Mouse (Mus musculus): ENCODE data around the gene Sprtn. TPM values are rescaled to one million over a fixed set of nuclear protein-coding genes. Genes with fewer than 3 reads are reported as not detected.

Sprtn gene
- polyA plus RNA-seq, 1 experiment: 14.5 TPM

DNA sequence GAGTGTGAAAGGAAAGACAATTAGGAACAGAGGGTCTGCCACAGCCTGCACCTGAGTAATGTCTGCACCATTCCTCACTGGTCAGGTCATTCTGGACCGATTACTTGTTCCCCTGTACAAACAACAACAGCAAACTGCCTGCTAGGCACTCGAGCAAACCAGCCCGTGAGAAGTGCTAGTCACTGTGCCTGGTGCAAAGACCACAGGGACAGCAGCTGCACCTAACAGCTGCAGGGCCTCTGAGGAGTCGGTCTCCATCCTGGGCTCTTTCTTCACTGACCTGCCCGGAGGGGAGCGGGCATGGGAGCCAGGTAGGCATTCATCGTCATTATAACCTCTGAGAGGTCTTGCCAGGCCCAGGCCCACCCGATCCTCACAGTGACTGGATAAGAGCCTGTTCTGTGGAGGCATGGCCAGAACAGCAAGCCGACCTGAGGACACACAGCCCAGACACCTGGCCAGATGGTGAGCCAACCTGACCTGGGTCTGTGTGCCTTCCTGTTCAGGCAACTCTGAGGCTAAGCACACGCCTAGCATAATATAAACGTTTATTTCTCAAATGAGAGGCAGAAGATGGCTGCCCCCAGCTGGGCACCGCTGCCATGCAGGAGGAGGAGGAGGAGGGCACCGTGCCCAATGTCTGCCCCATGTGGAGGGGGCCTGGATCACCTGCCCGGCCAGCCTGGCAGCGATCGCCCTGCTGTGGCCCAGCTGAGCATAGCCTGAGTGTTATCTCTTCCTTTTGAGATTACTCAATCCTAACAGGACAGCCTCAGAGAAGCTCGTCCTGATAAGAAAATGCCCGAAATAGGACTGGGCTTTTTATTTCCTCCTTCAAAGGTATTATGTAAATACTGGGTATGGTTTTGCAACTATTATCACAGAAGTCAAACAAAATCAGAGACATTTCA lies 23.9 kb downstream of the Sprtn start:
- Histone ChIP-seq H3K4me1 (ENCODE audit: control insufficient read depth, insufficient read depth, low read length) (peaks cover 24% of the 10 kb centered on the region), H3K4me3 (ENCODE audit: insufficient read depth, low read length) (peak overlapping the region; percentile 44), H3K27ac (ENCODE audit: insufficient read depth, low read depth, low read length) (0 out of 2 replicates have a peak overlapping the region, but pooled peaks have one; percentile 30)
- TF ChIP-seq POLR2A (IDR thresholded peaks at IDR 0.05; ENCODE audit: borderline replicate concordance, low read depth, low read length): no peak
- no peak for TF ChIP-seq CTCF (IDR thresholded peaks at IDR 0.05; ENCODE audit: low read depth, low read length)

DNA sequence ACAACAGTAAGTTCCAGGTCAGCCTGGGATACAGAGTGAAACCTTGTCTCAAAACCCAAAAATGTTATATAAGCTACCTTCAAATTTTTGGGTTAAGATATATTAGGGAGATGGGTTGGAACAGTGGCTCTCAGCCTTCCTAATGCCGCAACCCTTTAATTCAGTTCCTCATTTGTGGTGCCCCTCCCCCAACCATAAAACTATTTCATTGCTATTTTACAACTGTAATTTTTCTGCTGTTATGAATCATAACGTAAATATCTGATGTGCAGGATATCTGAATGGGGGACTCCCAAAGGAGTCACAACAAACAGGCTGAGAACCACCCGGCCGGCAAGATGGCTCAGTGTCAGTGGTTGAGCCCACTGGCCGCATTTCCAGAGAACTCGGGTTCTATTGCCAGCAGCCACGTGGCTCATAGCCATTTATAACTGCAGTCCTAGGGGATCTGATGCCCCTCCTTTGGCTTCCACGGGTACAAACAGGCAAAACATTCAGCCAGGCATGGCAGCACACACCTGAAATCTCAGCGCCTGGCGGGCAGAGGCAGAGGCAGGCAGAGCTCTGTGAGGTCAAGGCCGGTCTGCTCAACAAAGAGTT lies 24.9 kb downstream of the Sprtn start:
- Histone ChIP-seq H3K27ac (ENCODE audit: insufficient read depth, low read depth, low read length) (peak overlapping the region; percentile 30; the same call in 1 of the 2 replicates), H3K4me3 (ENCODE audit: insufficient read depth, low read length) (peak overlapping the region; percentile 25; the same call in 1 of the 2 replicates), H3K4me1 (ENCODE audit: control insufficient read depth, insufficient read depth, low read length) (peaks cover 33% of the 10 kb centered on the region)
- TF ChIP-seq POLR2A (IDR thresholded peaks at IDR 0.05; ENCODE audit: borderline replicate concordance, low read depth, low read length) (no peak), CTCF (IDR thresholded peaks at IDR 0.05; ENCODE audit: low read depth, low read length) (no peak)

DNA sequence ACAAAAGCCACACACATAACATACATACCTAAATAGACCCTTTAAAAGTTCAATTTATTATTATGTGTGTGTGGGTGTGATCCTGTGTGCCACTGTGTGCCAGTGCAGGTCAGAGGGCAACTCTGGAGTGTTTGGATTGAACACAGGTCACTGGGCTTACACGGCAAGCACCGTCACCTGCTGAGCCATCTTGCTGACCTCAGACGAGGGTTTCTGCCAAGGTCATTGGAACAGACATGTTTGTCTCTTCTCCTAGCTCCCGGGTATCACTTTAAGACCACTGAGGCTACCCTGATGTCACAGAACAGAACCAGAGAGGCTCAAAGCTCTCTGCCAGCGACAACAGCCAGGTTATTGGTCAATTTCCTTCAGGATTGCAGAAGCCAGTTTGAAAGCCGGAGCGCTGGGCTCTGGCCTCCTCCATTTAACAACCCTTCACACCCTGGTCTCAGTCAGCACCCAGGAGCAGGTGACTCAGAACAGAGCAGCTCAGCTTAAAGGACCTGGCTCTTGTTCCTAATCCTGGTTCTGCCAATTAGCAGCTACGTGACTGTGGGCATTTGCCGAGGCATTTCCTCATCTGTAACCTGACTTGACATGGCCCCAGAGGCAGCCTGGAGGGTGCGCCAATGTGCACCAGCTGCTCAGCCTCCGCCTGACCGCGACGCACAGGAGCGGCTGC lies 26.4 kb downstream of the Sprtn start:
- H3K4me3 ChIP-seq (ENCODE audit: insufficient read depth, low read length): no peak overlapping the region
- H3K4me1 ChIP-seq (ENCODE audit: control insufficient read depth, insufficient read depth, low read length): peaks cover 33% of the 10 kb centered on the region
- H3K27ac ChIP-seq (ENCODE audit: insufficient read depth, low read depth, low read length): no peak overlapping the region
- no peak for TF ChIP-seq CTCF (IDR thresholded peaks at IDR 0.05; ENCODE audit: low read depth, low read length)
- no peak for TF ChIP-seq POLR2A (IDR thresholded peaks at IDR 0.05; ENCODE audit: borderline replicate concordance, low read depth, low read length)

DNA sequence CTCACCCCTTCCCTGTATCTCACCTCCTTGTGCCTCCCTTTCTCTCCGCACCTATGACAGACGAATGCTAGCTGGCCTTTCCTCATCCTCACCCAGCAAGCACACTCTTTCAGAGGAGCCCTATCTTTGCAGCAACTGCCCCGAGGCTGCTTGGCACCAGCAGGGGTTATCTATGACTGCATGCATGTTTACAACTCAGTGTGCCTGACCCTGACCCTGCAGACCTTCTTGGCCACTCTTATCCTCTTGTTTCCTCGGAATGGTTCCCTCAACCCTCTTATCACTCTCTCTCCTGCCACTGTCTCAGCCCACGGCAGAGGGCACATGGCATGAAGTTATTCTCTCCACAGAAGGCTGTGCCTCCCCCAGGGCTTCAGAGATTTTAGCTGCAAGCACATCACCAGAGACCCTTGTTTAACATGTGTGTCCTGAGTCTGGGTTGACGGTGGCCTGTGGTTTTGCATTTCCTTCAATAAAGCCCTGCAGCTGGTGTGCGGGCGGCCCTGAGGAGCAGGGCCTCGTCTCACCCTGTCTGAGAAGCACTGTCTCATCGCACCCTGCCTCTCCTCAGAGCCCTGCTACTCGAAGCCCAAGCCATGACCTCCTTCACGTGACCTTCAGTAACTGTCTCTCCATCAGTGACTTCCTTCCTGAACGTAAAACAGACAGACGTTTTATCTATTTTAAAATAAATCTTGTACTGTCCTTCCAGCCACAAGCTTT lies 28.0 kb downstream of the Sprtn start:
- H3K4me1 ChIP-seq (ENCODE audit: control insufficient read depth, insufficient read depth, low read length): peaks cover 27% of the 10 kb centered on the region
- no peak overlapping the region for H3K4me3 ChIP-seq (ENCODE audit: insufficient read depth, low read length)
- TF ChIP-seq POLR2A (IDR thresholded peaks at IDR 0.05; ENCODE audit: borderline replicate concordance, low read depth, low read length) (no peak), CTCF (IDR thresholded peaks at IDR 0.05; ENCODE audit: low read depth, low read length) (no peak)
- no peak overlapping the region for H3K27ac ChIP-seq (ENCODE audit: insufficient read depth, low read depth, low read length)

DNA sequence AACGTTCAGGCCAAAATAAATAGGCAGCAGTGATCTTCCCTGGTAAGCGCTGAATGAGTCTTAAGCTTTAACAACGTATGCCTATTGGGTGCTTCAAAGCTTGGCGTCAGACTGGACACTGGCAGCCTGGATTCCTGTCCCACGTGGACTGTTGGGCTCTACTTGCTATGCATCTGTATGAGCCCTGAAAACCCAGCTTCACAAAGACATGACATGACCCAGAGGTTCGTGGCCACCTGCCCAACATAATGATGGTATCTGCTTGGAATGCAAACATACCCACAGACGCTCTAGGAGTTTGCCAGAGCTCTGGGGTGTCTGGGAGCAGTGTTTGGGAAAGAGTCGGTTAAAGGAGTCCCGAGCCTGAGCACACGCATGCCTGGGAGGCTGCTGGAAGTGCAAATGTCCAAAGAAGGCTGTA lies 28.7 kb downstream of the Sprtn start:
- Histone ChIP-seq H3K4me3 (ENCODE audit: insufficient read depth, low read length) (no peak overlapping the region), H3K27ac (ENCODE audit: insufficient read depth, low read depth, low read length) (no peak overlapping the region), H3K4me1 (ENCODE audit: control insufficient read depth, insufficient read depth, low read length) (peaks cover 25% of the 10 kb centered on the region)
- TF ChIP-seq POLR2A (IDR thresholded peaks at IDR 0.05; ENCODE audit: borderline replicate concordance, low read depth, low read length): no peak
- TF ChIP-seq CTCF (IDR thresholded peaks at IDR 0.05; ENCODE audit: low read depth, low read length): no peak

DNA sequence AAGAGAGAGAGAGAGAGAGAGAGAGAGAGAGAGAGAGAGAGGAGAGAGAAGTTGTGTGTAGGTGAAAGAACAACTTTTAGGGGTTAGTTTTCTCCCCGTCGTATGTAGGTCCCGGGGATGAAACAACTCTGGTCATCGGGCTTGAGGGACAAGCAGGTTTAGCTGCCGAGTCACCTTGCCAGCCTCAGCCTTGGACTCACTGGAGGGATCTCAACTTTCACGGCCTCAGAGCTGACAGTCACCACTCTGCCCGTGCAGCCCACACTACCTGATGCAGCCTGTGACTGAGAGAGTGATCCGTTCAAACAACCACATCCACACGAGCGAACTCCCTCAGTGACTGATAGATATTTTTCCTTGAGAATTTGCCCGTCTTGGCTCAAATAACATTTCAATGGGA lies 31.3 kb downstream of the Sprtn start:
- no peak overlapping the region for H3K4me3 ChIP-seq (ENCODE audit: insufficient read depth, low read length)
- H3K27ac ChIP-seq (ENCODE audit: insufficient read depth, low read depth, low read length): no peak overlapping the region
- TF ChIP-seq POLR2A (IDR thresholded peaks at IDR 0.05; ENCODE audit: borderline replicate concordance, low read depth, low read length) (no peak), CTCF (IDR thresholded peaks at IDR 0.05; ENCODE audit: low read depth, low read length) (no peak)
- peaks cover 20% of the 10 kb centered on the region for H3K4me1 ChIP-seq (ENCODE audit: control insufficient read depth, insufficient read depth, low read length)

DNA sequence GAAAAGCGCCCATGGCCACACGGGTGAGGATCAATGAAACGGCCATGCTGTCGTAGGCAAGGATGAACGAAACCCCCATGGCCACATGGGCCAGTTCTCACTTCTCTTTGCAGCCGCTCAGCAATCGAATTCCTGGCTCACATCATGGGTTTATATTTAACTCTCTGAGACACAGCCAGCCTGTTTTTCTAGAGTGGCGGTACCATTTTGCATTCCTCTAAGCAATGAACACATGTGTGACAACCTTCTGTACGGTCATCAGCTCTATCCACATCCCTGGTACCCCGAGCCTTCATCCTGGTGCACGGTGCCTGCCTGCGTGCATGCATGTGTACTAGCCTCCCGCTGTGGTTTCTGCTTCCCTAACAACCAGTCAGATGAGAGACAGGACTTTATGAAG lies 32.4 kb downstream of the Sprtn start:
- TF ChIP-seq CTCF (IDR thresholded peaks at IDR 0.05; ENCODE audit: low read depth, low read length) (no peak), POLR2A (IDR thresholded peaks at IDR 0.05; ENCODE audit: borderline replicate concordance, low read depth, low read length) (no peak)
- Histone ChIP-seq H3K4me1 (ENCODE audit: control insufficient read depth, insufficient read depth, low read length) (peaks cover 20% of the 10 kb centered on the region), H3K27ac (ENCODE audit: insufficient read depth, low read depth, low read length) (no peak overlapping the region), H3K4me3 (ENCODE audit: insufficient read depth, low read length) (no peak overlapping the region)

DNA sequence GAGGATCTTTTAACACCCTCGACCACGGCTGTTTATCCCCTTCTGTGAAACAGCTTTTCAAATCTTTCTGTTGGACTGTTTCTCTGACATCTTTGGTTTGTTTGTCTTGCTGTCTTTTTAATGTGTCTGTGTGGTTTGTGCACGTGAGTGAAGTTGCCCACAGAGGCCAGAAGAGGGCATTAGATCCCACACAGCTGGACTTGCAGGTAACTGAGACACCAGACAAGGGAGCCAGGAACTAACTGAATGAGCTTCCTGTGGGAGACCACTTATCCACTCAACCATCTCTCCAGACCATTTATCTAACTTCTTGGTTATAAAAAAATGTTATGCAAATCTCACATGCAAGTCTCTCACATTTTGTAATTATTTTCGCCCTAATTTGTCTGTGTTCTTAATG lies 33.0 kb downstream of the Sprtn start:
- peaks cover 20% of the 10 kb centered on the region for H3K4me1 ChIP-seq (ENCODE audit: control insufficient read depth, insufficient read depth, low read length)

DNA sequence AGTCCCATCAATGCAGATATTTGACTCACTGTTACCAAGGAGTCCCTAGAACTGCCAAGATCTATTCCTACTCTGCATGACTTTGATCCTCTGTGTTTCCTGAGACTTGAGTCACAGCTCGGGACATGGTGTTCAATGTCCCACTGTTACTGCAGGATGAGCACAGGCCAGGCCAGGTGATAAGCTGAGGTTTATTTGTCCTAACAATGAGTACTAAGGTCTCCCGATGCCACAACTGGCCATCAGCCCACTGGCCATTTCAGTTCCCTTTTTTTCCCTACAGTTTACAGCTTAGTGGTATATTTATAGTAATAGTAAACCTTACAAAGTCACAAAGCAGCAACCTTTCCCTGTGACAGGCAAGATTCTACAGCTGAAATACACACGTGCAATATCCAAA lies 34.7 kb downstream of the Sprtn start:
- TF ChIP-seq POLR2A (IDR thresholded peaks at IDR 0.05; ENCODE audit: borderline replicate concordance, low read depth, low read length) (no peak), CTCF (IDR thresholded peaks at IDR 0.05; ENCODE audit: low read depth, low read length) (no peak)
- Histone ChIP-seq H3K27ac (ENCODE audit: insufficient read depth, low read depth, low read length) (no peak overlapping the region), H3K4me3 (ENCODE audit: insufficient read depth, low read length) (no peak overlapping the region), H3K4me1 (ENCODE audit: control insufficient read depth, insufficient read depth, low read length) (peaks cover 12% of the 10 kb centered on the region)

More for the DNA sequence above, 33.0 kb downstream of the Sprtn start:
- TF ChIP-seq POLR2A (IDR thresholded peaks at IDR 0.05; ENCODE audit: borderline replicate concordance, low read depth, low read length) (no peak), CTCF (IDR thresholded peaks at IDR 0.05; ENCODE audit: low read depth, low read length) (no peak)
- Histone ChIP-seq H3K4me3 (ENCODE audit: insufficient read depth, low read length) (no peak overlapping the region), H3K27ac (ENCODE audit: insufficient read depth, low read depth, low read length) (no peak overlapping the region)
